Mouse (Mus musculus) myocyte (in vitro differentiated cells): ENCODE measurements around the gene 5330417C22Rik. TPM values are rescaled to one million over a fixed set of nuclear protein-coding genes. Genes with fewer than 3 reads are reported as not detected.

ENCODE experiments used
- H3K27me3 ChIP-seq: one replicate; pipeline ENCODE4 v1.6.1; 2011; ENCODE audit not compliant: control insufficient read depth, insufficient read depth, insufficient read length
- H3K36me3 ChIP-seq: one replicate; pipeline ENCODE4 v1.6.1; 2011; ENCODE audit not compliant: control insufficient read depth, insufficient read depth
- H3K4me2 ChIP-seq: one replicate; pipeline ENCODE4 v1.6.1; 2011; ENCODE audit warnings: low read depth, control low read depth
- H3K4me3 ChIP-seq: one replicate; pipeline ENCODE4 v1.5.1; 2011; ENCODE audit warnings: mild to moderate bottlenecking, control low read depth, moderate library complexity
- H3K79me2 ChIP-seq: one replicate; pipeline ENCODE4 v1.6.1; 2011; ENCODE audit not compliant: control insufficient read depth, insufficient read depth
- H3ac ChIP-seq: one replicate; pipeline ENCODE4 v1.6.1; 2011; ENCODE audit not compliant: control insufficient read depth, insufficient read length
- CEBPB ChIP-seq: IDR thresholded peaks from 2 replicates; pipeline ENCODE4 v1.6.1; 2011; ENCODE audit warnings: mild to moderate bottlenecking, moderate library complexity; ENCODE audit not compliant: poor library complexity, insufficient read depth, severe bottlenecking
- E2F4 ChIP-seq: IDR thresholded peaks from one replicate; pipeline ENCODE4 v1.6.1; 2011; ENCODE audit warnings: mild to moderate bottlenecking, control low read depth, moderate library complexity; ENCODE audit not compliant: insufficient read depth
- MAX ChIP-seq: IDR thresholded peaks from one replicate; pipeline ENCODE4 v1.6.1; 2011; ENCODE audit warnings: low read depth, mild to moderate bottlenecking, control low read depth
- MYOD1 ChIP-seq, 3 experiments: IDR thresholded peaks; one replicate each; pipeline ENCODE4 v1.6.1; 2011; ENCODE audit warnings: control low read depth in 2 of 3, low read depth in 2 of 3, mild to moderate bottlenecking in 2 of 3, moderate library complexity in 1 of 3; ENCODE audit not compliant: insufficient read length in 2 of 3, control insufficient read depth in 1 of 3
- MYOG ChIP-seq, 3 experiments: IDR thresholded peaks; one replicate each; pipeline ENCODE4 v1.6.1; 2011; ENCODE audit warnings: control low read depth in 2 of 3, low read depth in 2 of 3, mild to moderate bottlenecking in 2 of 3; ENCODE audit not compliant: insufficient read length in 2 of 3, control insufficient read depth in 1 of 3, insufficient read depth in 1 of 3
- POLR2A ChIP-seq: IDR thresholded peaks from one replicate; pipeline ENCODE4 v1.6.1; 2011; ENCODE audit warnings: low read depth, mild to moderate bottlenecking, control low read depth, moderate library complexity; ENCODE audit not compliant: insufficient read length
- POLR2AphosphoS2 ChIP-seq: IDR thresholded peaks from one replicate; pipeline ENCODE4 v1.6.1; 2011; ENCODE audit warnings: low read depth, control low read depth; ENCODE audit not compliant: insufficient read length
- REST ChIP-seq: IDR thresholded peaks from one replicate; pipeline ENCODE4 v1.6.1; 2011; ENCODE audit warnings: mild to moderate bottlenecking, control low read depth, moderate library complexity; ENCODE audit not compliant: insufficient read depth, insufficient read length
- SRF ChIP-seq: IDR thresholded peaks from one replicate; pipeline ENCODE4 v1.6.1; 2011; ENCODE audit warnings: low read depth; ENCODE audit not compliant: control insufficient read depth, insufficient read length
- TCF12 ChIP-seq: IDR thresholded peaks from one replicate; pipeline ENCODE4 v1.6.1; 2011; ENCODE audit warnings: mild to moderate bottlenecking, control low read depth; ENCODE audit not compliant: poor library complexity, insufficient read depth, severe bottlenecking
- TCF3 ChIP-seq: IDR thresholded peaks from one replicate; pipeline ENCODE4 v1.6.1; 2011; ENCODE audit warnings: low read depth, control low read depth; ENCODE audit not compliant: insufficient read length
- USF1 ChIP-seq: IDR thresholded peaks from one replicate; pipeline ENCODE4 v1.6.1; 2011; ENCODE audit warnings: low read depth, mild to moderate bottlenecking, control low read depth, moderate library complexity
- polyA plus RNA-seq: library from polyadenylated mRNA; unstranded; fragments of >200 nt; fragmentation: generic; extraction: Trizol; gene quantifications from one replicate; pipeline ENCODE4 v1.2.1, GENCODE M21; 2012; ENCODE audit warnings: missing spikeins

Gene 5330417C22Rik
- polyA plus RNA-seq, 1 experiment, result 0.05 TPM

DNA sequence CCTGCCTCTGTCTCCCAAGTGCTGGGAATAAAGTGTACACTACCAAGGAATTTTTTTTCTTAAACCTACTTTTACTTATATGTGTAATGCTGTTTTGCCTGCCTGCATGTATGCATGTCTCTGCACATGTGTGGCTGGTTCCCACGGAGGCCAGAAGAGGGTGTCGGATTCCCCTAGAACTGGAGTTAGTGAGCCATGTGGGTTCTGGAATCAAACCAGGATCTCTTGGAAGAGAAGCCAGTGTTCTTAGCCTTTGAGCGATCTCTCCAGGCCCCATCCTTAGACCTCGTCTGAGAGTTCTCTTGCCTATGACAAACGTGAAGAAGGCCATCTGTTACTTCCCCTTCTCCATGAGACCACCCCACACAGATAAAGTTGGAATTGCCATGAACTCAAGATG is 60.8 kb downstream of the 5330417C22Rik start:
- no peaks in the 10 kb centered on the region for H3K79me2 ChIP-seq
- H3K4me3 ChIP-seq, result no peak overlapping the region
- H3K27me3 ChIP-seq, result peaks cover 15% of the 10 kb centered on the region
- no peaks in the 10 kb centered on the region for H3K36me3 ChIP-seq
- H3ac ChIP-seq, result no peak overlapping the region
- TF ChIP-seq REST (no peak), POLR2AphosphoS2 (no peak), POLR2A (no peak), MAX (no peak), E2F4 (no peak)
- H3K4me2 ChIP-seq, result no peak overlapping the region

DNA sequence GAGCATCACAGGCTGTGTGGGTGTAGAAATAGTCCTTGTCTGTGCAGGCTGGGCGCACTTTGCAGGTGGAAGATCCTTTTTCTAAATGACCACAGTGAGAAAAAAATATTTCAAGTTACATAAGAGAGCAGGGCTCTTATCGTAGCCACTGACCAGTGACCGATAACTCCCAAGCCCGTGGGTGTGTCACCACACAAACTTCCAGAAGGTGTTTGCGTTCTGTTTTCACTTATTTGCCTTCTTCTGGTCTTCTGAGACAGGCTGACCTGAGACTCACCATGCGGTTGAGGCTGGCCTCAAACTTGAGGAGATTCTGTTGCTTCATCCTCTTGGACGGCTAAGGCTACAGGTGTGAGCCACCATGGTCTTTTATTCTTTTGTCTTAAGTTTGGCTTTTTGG is 61.4 kb downstream of the 5330417C22Rik start:
- TF ChIP-seq POLR2A (no peak), POLR2AphosphoS2 (no peak), MAX (no peak), MYOD1 (IDR thresholded peaks at IDR 0.05; ENCODE audit: control insufficient read depth in 1 of 3, insufficient read length in 2 of 3, low read depth in 2 of 3) (no peak), TCF12 (no peak), USF1 (no peak), REST (no peak), E2F4 (no peak), MYOG (IDR thresholded peaks at IDR 0.05; ENCODE audit: control insufficient read depth in 1 of 3, insufficient read depth in 1 of 3, insufficient read length in 2 of 3, low read depth in 2 of 3) (no peak), TCF3 (no peak), CEBPB (no peak), SRF (no peak)
- Histone ChIP-seq H3K4me3 (no peak overlapping the region), H3K4me2 (no peak overlapping the region), H3K27me3 (peaks cover 15% of the 10 kb centered on the region), H3ac (no peak overlapping the region), H3K36me3 (no peaks in the 10 kb centered on the region), H3K79me2 (no peaks in the 10 kb centered on the region)

DNA sequence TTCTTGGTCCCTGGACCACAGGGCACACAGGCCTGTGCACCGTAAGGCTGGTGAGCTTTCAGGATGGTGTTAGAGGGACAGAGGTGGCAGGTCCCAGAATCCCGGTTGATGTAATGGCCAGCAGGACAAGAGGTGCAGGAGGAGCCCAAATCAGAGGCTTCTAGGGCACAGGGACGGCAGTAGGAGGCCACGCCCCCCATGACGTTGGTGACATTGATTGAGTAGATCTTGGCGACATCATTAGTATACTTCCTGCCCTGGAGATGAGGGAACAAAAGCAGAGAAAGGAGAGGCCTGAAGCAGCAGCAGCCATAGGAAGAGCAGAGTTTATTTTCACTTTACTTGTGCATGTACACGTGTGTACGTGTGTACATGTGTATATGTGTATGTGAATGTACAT is 68.6 kb downstream of the 5330417C22Rik start:
- Histone ChIP-seq H3K4me2 (no peak overlapping the region), H3K36me3 (no peaks in the 10 kb centered on the region), H3K79me2 (no peaks in the 10 kb centered on the region), H3K27me3 (peaks cover 40% of the 10 kb centered on the region), H3ac (no peak overlapping the region), H3K4me3 (no peak overlapping the region)
- TF ChIP-seq MYOG (IDR thresholded peaks at IDR 0.05; ENCODE audit: control insufficient read depth in 1 of 3, insufficient read depth in 1 of 3, insufficient read length in 2 of 3, low read depth in 2 of 3) (no peak), MAX (no peak), MYOD1 (IDR thresholded peaks at IDR 0.05; ENCODE audit: control insufficient read depth in 1 of 3, insufficient read length in 2 of 3, low read depth in 2 of 3) (no peak), USF1 (no peak), TCF3 (no peak), POLR2A (no peak), TCF12 (no peak), E2F4 (no peak), SRF (no peak), REST (no peak), POLR2AphosphoS2 (no peak), CEBPB (no peak)

DNA sequence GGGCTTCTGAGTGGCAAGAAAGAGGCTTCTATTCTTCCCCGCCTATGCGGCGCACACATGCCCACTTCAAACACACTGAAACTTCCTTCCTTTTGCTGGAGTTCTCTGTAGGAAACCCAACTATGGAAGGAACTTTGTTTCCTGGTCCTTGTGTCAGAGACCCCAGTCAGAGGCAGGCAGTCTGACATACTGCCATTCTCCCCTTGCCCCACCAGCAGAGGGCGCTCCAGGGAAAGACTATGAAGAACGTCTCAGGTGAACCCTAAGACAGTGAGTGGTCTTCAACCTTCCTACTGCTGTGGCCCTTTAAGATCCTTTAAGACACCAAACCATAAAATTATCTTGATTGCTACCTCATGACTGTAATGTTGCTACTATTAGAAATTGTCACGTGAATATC is 69.9 kb downstream of the 5330417C22Rik start:
- Histone ChIP-seq H3K27me3 (peaks cover 52% of the 10 kb centered on the region), H3K36me3 (no peaks in the 10 kb centered on the region), H3ac (no peak overlapping the region), H3K4me2 (no peak overlapping the region), H3K4me3 (no peak overlapping the region), H3K79me2 (no peaks in the 10 kb centered on the region)
- no peak for TF ChIP-seq E2F4
- TF ChIP-seq MAX, result no peak
- no peak for TF ChIP-seq TCF3
- no peak for TF ChIP-seq REST
- TF ChIP-seq USF1, result no peak
- no peak for TF ChIP-seq POLR2A
- TF ChIP-seq POLR2AphosphoS2, result no peak
- no peak for TF ChIP-seq MYOG (IDR thresholded peaks at IDR 0.05; ENCODE audit: control insufficient read depth in 1 of 3, insufficient read depth in 1 of 3, insufficient read length in 2 of 3, low read depth in 2 of 3)
- no peak for TF ChIP-seq CEBPB
- no peak for TF ChIP-seq MYOD1 (IDR thresholded peaks at IDR 0.05; ENCODE audit: control insufficient read depth in 1 of 3, insufficient read length in 2 of 3, low read depth in 2 of 3)
- no peak for TF ChIP-seq TCF12
- no peak for TF ChIP-seq SRF

DNA sequence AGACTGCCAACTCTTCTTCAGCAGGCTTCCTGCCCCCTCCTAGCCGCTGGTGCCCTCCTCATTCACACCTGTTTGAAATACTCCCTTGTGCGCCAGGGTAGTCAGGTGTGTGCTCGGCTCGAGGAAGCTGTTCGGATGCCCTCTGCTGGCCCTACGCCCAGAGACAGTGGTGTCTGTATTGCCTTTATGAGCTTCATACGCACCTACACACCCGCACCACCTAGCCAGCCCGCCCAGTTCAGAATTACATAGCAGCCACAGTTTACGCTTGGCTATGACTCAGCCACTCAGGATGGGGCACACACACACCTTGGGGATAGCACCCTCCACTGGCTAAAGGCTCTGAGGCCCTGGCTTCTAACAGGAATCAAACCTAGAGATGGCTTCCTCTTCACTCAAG is 77.5 kb downstream of the 5330417C22Rik start:
- Histone ChIP-seq H3K4me2 (no peak overlapping the region), H3K4me3 (no peak overlapping the region), H3K79me2 (no peaks in the 10 kb centered on the region), H3K36me3 (no peaks in the 10 kb centered on the region), H3ac (no peak overlapping the region), H3K27me3 (peaks cover 45% of the 10 kb centered on the region)
- TF ChIP-seq E2F4 (no peak), CEBPB (no peak), TCF3 (no peak), POLR2A (no peak), USF1 (no peak), REST (no peak), MYOD1 (IDR thresholded peaks at IDR 0.05; ENCODE audit: control insufficient read depth in 1 of 3, insufficient read length in 2 of 3, low read depth in 2 of 3) (no peak), TCF12 (no peak), MYOG (IDR thresholded peaks at IDR 0.05; ENCODE audit: control insufficient read depth in 1 of 3, insufficient read depth in 1 of 3, insufficient read length in 2 of 3, low read depth in 2 of 3) (no peak), POLR2AphosphoS2 (no peak)
